Mouse (Mus musculus): ENCODE measurements around the gene Meis1.

Meis1 gene

GRCm38 (mm10) chr11:19018489-19019203, at the start of gene Meis1:
TSS of gene Meis1 (minus strand) at chr11:19018985.
- peak; percentile 89 for DNase-seq (ENCODE audit: low read depth, low spot score)

- no peak for DNase-seq (ENCODE audit: low read depth, low spot score)
Measured at GRCm38 (mm10) chr11:19067334-19067733, 48.5 kb upstream of the Meis1 start.

GRCm38 (mm10) chr11:19049276-19049675, 30.5 kb upstream of the Meis1 start:
- no peak for DNase-seq (ENCODE audit: low read depth, low spot score)

GRCm38 (mm10) chr11:19036595-19037166, 17.9 kb upstream of the Meis1 start:
- no peak for DNase-seq (ENCODE audit: low read depth, low spot score)

GRCm38 (mm10) chr11:19026581-19027561, 8.1 kb upstream of the Meis1 start:
- peak; percentile 58 for DNase-seq (ENCODE audit: low read depth, low spot score)

- DNase-seq (ENCODE audit: low read depth, low spot score), result no peak
Measured at GRCm38 (mm10) chr11:19025976-19026520, 7.3 kb upstream of the Meis1 start.

- peak; percentile 72 for DNase-seq (ENCODE audit: low read depth, low spot score)
Measured at GRCm38 (mm10) chr11:19024496-19025265, 5.9 kb upstream of the Meis1 start.

- DNase-seq (ENCODE audit: low read depth, low spot score), result no peak
Measured at GRCm38 (mm10) chr11:19023356-19023755, 4.6 kb upstream of the Meis1 start.

- no peak for DNase-seq (ENCODE audit: low read depth, low spot score)
Measured at GRCm38 (mm10) chr11:19022576-19022975, 3.8 kb upstream of the Meis1 start.

- no peak for DNase-seq (ENCODE audit: low read depth, low spot score)
Measured at GRCm38 (mm10) chr11:19020951-19021710, 2.3 kb upstream of the Meis1 start.

GRCm38 (mm10) chr11:19020371-19020824, 1.6 kb upstream of the Meis1 start:
- peak; percentile 97 for DNase-seq (ENCODE audit: low read depth, low spot score)

- peak; percentile 77 for DNase-seq (ENCODE audit: low read depth, low spot score)
Measured at GRCm38 (mm10) chr11:19019204-19020171, 703 bp upstream of the Meis1 start.

GRCm38 (mm10) chr11:19017719-19018413, 919 bp downstream of the Meis1 start:
- no peak for DNase-seq (ENCODE audit: low read depth, low spot score)

GRCm38 (mm10) chr11:19017262-19017661, 1.5 kb downstream of the Meis1 start:
- no peak for DNase-seq (ENCODE audit: low read depth, low spot score)

GRCm38 (mm10) chr11:19016481-19017220, 2.1 kb downstream of the Meis1 start:
- DNase-seq (ENCODE audit: low read depth, low spot score), result no peak

GRCm38 (mm10) chr11:19015731-19016461, 2.9 kb downstream of the Meis1 start:
- peak; percentile 38 for DNase-seq (ENCODE audit: low read depth, low spot score)

GRCm38 (mm10) chr11:19015381-19015730, 3.4 kb downstream of the Meis1 start:
- DNase-seq (ENCODE audit: low read depth, low spot score), result no peak

Measured in R1 (cell line).